Mouse (Mus musculus) thymus, postnatal 36 days (tissue): Measurements from ENCODE around the gene Pspc1.

Source experiments
- DNase-seq, 2 experiments: peaks; one replicate each; pipeline ENCODE4 v3.0.0; 2022; ENCODE audit warnings: mixed read lengths in 2 of 2

Pspc1 gene

GRCm38 (mm10) chr14:56695495-56695894 lies 82.6 kb downstream of the Pspc1 start:
- no peak for DNase-seq

- no peak for DNase-seq
Observed at GRCm38 (mm10) chr14:56689766-56690165, 88.3 kb downstream of the Pspc1 start.

GRCm38 (mm10) chr14:56689116-56689515 lies 89.0 kb downstream of the Pspc1 start:
- no peak for DNase-seq

GRCm38 (mm10) chr14:56685426-56685825 lies 92.7 kb downstream of the Pspc1 start:
- no peak for DNase-seq
